Mouse (Mus musculus): ENCODE data around the gene Fibp.
A peak's percentile ranks its signal among the peaks of the same experiment; 100 is the strongest.

Fibp gene

GRCm38 (mm10) chr19:5463791-5464562 is 3.6 kb downstream of the Fibp start:
- peak; percentile 92 for DNase-seq (ENCODE audit: low read depth, low spot score)

GRCm38 (mm10) chr19:5465037-5465436 is 4.6 kb downstream of the Fibp start:
- DNase-seq (ENCODE audit: low read depth, low spot score): no peak

- DNase-seq (ENCODE audit: low read depth, low spot score): no peak
Measured at GRCm38 (mm10) chr19:5466916-5467500, 6.6 kb downstream of the Fibp start.

DNA sequence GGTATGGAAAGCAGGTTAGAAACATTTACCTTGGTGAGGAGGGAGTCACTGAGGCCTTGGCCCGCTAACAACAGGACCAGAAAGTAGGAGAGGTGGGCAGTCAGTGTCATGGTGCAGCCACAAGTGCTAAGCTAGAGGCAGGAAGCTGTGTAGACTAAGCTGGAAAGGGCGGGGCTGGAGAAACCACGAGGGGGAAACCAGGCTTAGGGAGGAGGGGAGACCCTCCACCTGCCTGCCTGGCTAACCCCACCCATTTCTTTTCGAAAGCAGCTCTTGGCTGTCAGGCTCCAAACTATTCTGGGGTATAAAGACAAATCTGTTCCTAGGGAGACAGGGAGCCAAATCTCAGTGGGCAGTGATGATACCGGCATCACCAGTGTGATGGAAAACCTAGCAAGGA is 8.0 kb downstream of the Fibp start, which contains the start of gene Ctsw:
Gene Ctsw (minus strand): TSS at position 134 of the 400 bp plus-strand sequence.
- peak; percentile 61 for DNase-seq (ENCODE audit: low read depth, low spot score)

DNA sequence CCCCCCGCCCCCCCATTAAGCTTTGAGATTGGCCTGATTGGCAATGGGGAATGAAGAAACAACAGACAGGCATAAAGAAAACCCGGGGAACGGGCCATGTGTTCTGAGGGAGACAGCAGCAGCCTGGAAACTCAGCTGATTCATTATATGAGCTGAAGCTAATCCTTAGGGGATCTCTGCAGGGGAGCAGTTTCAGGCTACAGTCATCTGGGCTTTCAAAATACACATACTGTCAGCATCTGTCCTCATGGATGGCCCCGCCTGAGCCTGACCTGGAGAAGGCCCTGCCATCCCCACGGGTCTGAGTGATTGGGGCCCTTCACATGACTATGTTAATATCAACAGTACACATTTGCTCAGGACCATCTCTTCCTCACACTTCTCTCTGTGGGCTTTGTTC is 11.4 kb downstream of the Fibp start:
- DNase-seq (ENCODE audit: low read depth, low spot score): no peak

DNA sequence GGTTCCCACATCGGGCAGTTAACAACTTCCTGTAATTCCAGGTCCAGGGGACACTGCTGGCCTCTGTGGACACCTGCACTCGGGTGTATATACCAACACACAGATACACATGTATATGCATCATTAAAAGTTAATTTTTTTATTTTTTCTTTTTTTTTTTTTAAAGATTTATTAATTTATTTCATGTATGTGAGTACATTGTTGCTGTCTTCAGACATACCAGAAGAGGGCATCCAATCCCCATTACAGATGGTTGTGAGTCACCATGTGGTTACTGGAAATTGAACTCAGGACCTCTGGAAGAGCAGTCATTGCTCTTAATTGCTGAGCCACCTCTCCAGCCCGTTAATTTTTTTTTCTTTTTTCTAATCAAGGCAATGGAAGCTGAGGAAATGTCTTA is 12.4 kb downstream of the Fibp start:
- DNase-seq (ENCODE audit: low read depth, low spot score): no peak

DNA sequence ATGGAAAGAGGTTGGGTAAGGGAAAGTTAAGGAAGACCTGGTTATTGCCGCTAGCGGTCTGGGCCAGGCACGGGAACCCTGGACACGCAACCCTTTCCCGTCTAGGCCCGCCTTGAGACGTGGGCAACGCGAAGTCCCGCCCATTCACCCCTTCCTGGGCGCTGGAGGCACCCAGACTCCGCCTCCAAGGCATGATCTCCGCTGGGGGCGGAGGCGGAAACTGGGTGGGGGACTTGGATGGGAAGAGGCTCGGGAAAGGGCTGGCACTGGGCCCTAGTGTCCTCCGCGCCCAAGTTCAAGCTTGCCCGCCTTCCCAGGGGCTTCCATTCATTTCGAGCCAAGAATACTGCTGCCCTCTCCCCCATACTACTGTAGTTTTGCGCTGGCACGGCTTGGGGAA is 13.3 kb downstream of the Fibp start, which contains the start of gene Efemp2:
Gene Efemp2 (plus strand): TSS at position 235 of the 400 bp plus-strand sequence.
- DNase-seq (ENCODE audit: low read depth, low spot score): peak; percentile 75

DNA sequence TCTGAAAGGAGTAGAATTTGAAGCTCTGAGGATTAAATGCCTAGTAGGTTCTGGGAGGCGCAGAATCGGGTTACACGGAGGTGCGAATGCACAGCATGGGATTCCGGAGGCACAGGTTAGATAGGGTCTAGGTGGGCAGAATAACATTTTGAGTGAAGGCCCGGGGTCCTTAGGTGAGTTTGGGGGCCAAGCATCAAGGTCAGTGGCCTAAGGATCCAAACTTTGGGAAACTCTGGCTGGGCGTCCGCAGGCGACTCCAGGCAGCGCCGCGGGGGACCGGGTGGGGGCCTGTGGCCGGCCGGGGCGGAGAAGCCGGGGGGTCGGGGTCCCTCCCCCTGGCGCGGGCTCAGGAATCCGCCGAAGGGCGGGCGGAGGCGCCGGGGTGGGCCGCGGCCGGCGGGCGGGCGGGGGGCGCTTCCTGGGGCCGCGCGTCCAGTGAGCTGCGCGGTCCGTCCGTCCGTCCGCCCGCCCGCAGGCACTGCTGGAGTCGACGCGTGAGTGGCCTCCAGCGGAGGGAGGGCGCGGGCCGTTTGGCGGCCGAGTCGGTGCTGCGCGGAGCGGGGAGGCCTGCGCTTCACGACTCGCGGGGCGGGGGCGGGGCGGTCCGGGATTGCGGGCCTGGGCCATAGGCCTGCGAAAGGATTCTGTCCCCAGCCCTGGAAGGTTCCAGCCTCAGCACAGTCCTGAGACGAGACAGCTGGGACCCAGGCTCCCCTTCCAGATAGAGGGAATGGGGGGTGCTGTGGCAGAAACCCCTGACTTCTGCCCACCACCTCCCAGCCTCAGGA is 14.1 kb downstream of the Fibp start:
- peak; percentile 27 for DNase-seq (ENCODE audit: low read depth, low spot score)

DNA sequence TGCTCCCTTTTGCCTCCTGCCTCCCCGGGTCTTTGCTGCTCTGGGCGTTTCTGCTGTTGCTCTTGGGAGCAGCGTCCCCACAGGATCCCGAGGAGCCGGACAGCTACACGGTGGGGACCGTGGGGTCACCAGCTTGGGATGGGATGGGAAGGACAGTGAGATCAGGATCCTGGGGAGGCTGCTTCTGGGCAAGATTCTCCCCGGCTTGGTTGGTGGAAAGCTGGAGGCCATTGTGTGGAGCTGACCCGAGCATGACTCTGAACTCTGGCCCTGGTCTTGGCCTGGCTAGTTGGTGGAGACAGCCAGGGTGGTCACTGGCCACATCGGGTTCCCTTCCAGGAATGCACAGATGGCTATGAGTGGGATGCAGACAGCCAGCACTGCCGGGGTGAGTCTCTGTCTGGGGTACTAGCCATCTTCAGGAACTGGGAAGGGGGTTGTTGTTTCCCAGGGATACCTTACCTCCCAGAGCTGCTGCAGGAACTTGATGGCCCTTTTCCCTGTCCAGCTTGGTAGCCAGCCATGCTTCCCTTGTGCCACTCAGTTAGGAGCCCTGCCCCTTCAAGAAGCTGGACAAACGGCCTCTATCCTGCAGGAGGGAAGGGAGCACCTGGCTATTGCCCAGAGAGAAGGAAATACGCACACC is 14.8 kb downstream of the Fibp start:
- no peak for DNase-seq (ENCODE audit: low read depth, low spot score)

GRCm38 (mm10) chr19:5477004-5477667 is 16.7 kb downstream of the Fibp start:
- DNase-seq (ENCODE audit: low read depth, low spot score): no peak

DNA sequence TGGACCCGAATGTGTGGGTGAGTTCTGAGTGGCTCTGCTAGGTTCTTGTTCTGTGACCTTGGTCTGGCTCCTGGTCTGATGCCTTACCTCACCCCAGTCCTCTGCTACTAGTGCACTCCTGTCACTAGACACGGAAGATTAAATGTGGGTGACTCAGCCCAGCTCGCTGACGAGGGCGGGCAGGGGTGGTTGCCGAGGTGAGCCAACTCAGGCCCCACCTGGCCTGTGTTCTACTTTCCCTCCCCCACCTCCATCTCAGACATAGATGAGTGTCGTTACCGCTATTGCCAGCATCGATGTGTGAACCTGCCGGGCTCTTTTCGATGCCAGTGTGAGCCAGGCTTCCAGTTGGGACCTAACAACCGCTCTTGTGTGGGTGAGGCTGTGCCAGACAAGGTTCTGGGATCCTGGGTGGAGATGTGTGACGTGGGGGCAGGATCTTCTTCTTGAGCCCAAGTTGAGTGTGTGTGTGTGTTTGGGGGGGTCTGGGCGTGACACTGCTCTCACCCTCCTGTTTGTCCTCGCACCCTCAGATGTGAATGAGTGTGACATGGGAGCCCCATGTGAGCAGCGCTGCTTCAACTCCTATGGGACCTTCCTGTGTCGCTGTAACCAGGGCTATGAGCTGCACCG is 17.4 kb downstream of the Fibp start:
- no peak for DNase-seq (ENCODE audit: low read depth, low spot score)

GRCm38 (mm10) chr19:5480016-5480415 is 19.6 kb downstream of the Fibp start:
- DNase-seq (ENCODE audit: low read depth, low spot score): no peak

- DNase-seq (ENCODE audit: low read depth, low spot score): no peak
Measured at GRCm38 (mm10) chr19:5481398-5481797, 21.0 kb downstream of the Fibp start.

- no peak for DNase-seq (ENCODE audit: low read depth, low spot score)
Measured at GRCm38 (mm10) chr19:5483386-5484359, 23.3 kb downstream of the Fibp start.

DNA sequence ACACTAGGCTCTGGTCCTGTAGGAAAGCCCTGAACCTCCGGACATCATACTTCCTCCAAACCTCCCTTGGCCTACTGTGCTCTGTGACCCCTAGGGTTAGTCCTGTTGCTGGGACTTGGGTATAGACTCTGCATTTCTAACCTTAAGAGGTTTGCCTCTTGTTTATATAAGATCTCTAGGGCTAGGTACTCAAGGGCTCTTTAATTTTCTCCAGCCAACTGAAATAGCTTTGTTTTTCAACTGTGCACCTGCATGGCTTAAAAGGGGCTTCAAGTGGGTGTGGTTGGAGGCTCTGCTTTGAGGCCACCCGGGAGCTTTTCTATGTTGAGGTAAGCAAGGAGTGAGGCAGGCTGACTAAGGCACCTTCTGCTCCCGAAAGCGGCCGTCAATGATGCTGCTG is 24.1 kb downstream of the Fibp start:
- no peak for DNase-seq (ENCODE audit: low read depth, low spot score)

DNA sequence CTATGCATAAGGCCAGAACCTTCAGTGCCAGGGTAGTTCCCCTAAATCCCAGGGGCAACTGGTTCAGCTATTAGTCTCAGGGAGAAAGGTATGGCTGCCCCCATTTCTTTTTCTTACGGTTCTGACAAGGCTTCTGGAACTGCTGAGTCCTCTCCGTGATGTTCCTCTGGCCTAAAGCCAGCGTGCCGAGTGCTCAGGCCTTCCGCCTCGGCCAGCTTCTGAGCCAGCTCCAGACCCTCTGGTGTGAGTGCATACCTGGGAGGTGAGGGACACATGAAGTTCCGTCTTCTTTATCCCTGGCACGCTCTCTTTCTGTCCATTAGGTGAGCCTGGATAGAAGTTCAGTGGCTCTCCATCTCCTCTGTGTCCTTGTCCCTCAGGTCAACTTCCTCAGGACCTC is 25.0 kb downstream of the Fibp start:
- DNase-seq (ENCODE audit: low read depth, low spot score): no peak

- no peak for DNase-seq (ENCODE audit: low read depth, low spot score)
Measured at GRCm38 (mm10) chr19:5485821-5486220, 25.4 kb downstream of the Fibp start.

DNA sequence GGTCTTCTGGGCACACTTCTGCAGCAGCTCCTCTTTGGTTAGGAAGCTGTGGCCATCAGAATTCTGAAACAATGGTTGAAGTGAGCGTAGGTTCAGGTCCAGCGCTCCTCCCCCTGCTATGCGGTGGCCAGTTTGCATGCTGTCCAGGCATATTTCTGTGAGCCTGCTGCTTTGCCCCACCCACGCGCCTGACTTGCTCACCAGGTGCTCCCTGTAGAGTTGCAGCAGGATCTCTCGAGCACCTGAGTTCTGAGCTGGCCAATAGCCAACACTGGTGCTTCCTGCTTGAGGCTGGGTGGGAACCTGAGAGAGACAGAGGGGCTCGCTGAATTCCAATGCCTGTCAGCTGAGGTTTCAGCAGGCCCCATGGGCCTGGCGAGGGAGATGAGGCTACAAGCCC is 25.9 kb downstream of the Fibp start:
- DNase-seq (ENCODE audit: low read depth, low spot score): no peak

DNA sequence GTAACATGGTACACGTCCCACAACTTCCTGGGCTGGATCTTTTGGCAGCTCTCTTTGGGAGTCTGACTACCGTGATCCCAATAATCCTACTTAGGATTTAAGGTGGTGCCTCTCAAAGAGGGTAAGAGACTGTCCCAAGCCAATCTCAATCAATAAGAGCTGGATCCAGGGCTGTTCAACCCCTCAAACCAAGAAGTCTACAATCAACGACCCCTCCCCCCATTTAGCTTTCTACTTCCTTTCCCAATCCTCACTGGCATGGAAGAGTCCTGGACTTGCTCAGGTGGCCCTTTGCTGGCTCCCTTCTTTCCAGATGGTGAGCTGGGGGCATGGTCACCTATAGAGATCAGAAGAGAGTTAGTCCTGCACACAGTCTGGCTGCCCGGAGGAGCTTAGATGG is 26.4 kb downstream of the Fibp start:
- DNase-seq (ENCODE audit: low read depth, low spot score): no peak

Measured in R1 (cell line).